Mouse (Mus musculus): ENCODE measurements around the gene Gphb5.
"Not testable (repeated sequence)": the region's sequence is repeated elsewhere in the genome, so short reads cannot be mapped to it uniquely, and the experiment has no call there.

DNA sequence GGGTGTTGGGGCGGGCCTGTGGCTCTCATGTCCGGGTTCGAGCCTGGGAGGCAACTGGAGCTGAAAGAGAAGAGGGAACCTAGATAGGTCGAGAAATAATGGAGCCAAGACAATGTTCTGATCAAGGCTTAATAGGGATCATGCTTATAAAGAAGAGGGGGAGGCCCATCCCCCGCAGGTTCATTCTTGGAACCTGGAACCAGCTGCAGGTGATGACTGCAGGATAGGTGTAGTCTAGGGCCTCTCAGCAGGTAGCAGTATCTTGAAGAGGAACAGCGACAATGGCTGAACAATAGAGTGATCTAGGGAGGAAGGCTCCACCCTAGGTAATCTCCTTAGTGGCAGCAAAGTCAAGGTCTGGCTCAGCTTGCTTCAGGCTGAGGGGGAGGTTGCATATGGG is 15.8 kb upstream of the Gphb5 start:
- peak; percentile 46; the same call in 1 of the 2 replicates for TF ChIP-seq EP300 (IDR thresholded peaks at IDR 0.05; ENCODE audit: insufficient read depth, low read depth, low read length)
- TF ChIP-seq CTCF (IDR thresholded peaks at IDR 0.05; ENCODE audit: low read depth, low read length), result not testable (repeated sequence)

Data from ES-Bruce4 (cell line).